Comparison of ENCODE assay signal across 24 mouse cellular contexts in genomic region chr15:28053226-28053625, GRCm38 (mm10). TPM values are rescaled to one million over a fixed set of nuclear protein-coding genes. Genes with fewer than 3 reads are reported as not detected.
A peak's percentile ranks its signal among the peaks of the same experiment; 100 is the strongest.
DNase-seq lines count a peak whose midpoint lies in the region; ATAC-seq lines count a peak whose summit lies in the region.
"Had no signal": no experiment of that assay in that cellular context is flagged by ENCODE, and none has a peak within 500 bp of the region (broad histone marks: within the 10 kb centered on the region; RNA-seq: fewer than 3 reads in every experiment).

No protein-coding gene starts in this region.

- 66% methylated on average over 6 of the region's 6 CpGs for WGBS in forebrain, embryonic 10.5 days
- 54% methylated on average over 6 of the region's 6 CpGs for WGBS in forebrain, embryonic 12.5 days
- 65% methylated on average over 6 of the region's 6 CpGs for WGBS in heart, embryonic 10.5 days
- 46% methylated on average over 6 of the region's 6 CpGs for WGBS in midbrain, embryonic 11.5 days
- WGBS in midbrain, embryonic 13.5 days: 49% methylated on average over 6 of the region's 6 CpGs

- intact Hi-C loops in heart, postnatal 36 days (cut with DNase I): no loop called here

- no peak overlapping the region for H3K9ac ChIP-seq in forebrain, embryonic 12.5 days
- no peak overlapping the region for H3K9ac ChIP-seq in midbrain, embryonic 11.5 days (ENCODE audit: low read length)
- H3K9ac ChIP-seq in midbrain, embryonic 13.5 days (replicated peaks): no peak overlapping the region
- H3K9ac ChIP-seq: embryonic facial prominence, embryonic 13.5 days; embryonic facial prominence, embryonic 15.5 days had no signal

- no peaks in the 10 kb centered on the region for H3K36me3 ChIP-seq in forebrain, embryonic 10.5 days (replicated peaks)
- no peaks in the 10 kb centered on the region for H3K36me3 ChIP-seq in forebrain, embryonic 12.5 days (replicated peaks)
- H3K36me3 ChIP-seq in heart, embryonic 10.5 days: no peaks in the 10 kb centered on the region
- H3K36me3 ChIP-seq in midbrain, embryonic 11.5 days (ENCODE audit: control insufficient read depth, insufficient read depth, low read length): no peaks in the 10 kb centered on the region
- H3K36me3 ChIP-seq in midbrain, embryonic 13.5 days: no peaks in the 10 kb centered on the region
- H3K36me3 ChIP-seq: embryonic facial prominence, embryonic 13.5 days; embryonic facial prominence, embryonic 15.5 days had no signal

- no peak overlapping the region for H3K4me2 ChIP-seq in forebrain, embryonic 12.5 days
- H3K4me2 ChIP-seq in midbrain, embryonic 11.5 days: no peak overlapping the region
- H3K4me2 ChIP-seq in midbrain, embryonic 13.5 days (replicated peaks): no peak overlapping the region
- H3K4me2 ChIP-seq: embryonic facial prominence, embryonic 13.5 days; embryonic facial prominence, embryonic 15.5 days had no signal

- no peaks in the 10 kb centered on the region for H3K9me3 ChIP-seq in forebrain, embryonic 10.5 days
- no peaks in the 10 kb centered on the region for H3K9me3 ChIP-seq in forebrain, embryonic 12.5 days
- H3K9me3 ChIP-seq in heart, embryonic 10.5 days: no peaks in the 10 kb centered on the region
- no peaks in the 10 kb centered on the region; the same call in 1 of the 2 replicates for H3K9me3 ChIP-seq in midbrain, embryonic 11.5 days (ENCODE audit: control insufficient read depth, low read length)
- H3K9me3 ChIP-seq in midbrain, embryonic 13.5 days: no peaks in the 10 kb centered on the region
- H3K9me3 ChIP-seq: embryonic facial prominence, embryonic 13.5 days; embryonic facial prominence, embryonic 15.5 days had no signal

- no peak overlapping the region for H3K4me3 ChIP-seq in forebrain, embryonic 10.5 days
- H3K4me3 ChIP-seq in forebrain, embryonic 12.5 days (replicated peaks): no peak overlapping the region
- no peak overlapping the region for H3K4me3 ChIP-seq in heart, embryonic 10.5 days
- no peak overlapping the region for H3K4me3 ChIP-seq in midbrain, embryonic 11.5 days (ENCODE audit: low read depth, low read length)
- H3K4me3 ChIP-seq in midbrain, embryonic 13.5 days (replicated peaks): no peak overlapping the region
- H3K4me3 ChIP-seq: embryonic facial prominence, embryonic 13.5 days; embryonic facial prominence, embryonic 15.5 days; erythroblast, embryonic 14.5 days had no signal

- DNase-seq in forebrain, embryonic 10.5 days (ENCODE audit: extremely low spot score, low spot score): peak; percentile 13
- peak; percentile 11 for DNase-seq in heart, embryonic 10.5 days (ENCODE audit: low spot score)
- DNase-seq in heart, postnatal 36 days: no peak
- DNase-seq in midbrain, embryonic 11.5 days (ENCODE audit: low spot score, missing footprints): peak; percentile 82
- DNase-seq: adrenal gland, adult 2 months; adrenal gland, postnatal 10 days; adrenal gland, postnatal 25 days; B cell, adult 2 months; cerebellum, adult 11 months; cerebellum, adult 18-20 months; cerebellum, adult 8-10 months; cerebellum, adult 9-11 months; cerebellum, postnatal 14 days; cerebellum, postnatal 36 days; embryo, embryonic 11 days had no signal

- H3K27ac ChIP-seq in forebrain, embryonic 10.5 days: no peak overlapping the region
- no peak overlapping the region for H3K27ac ChIP-seq in forebrain, embryonic 12.5 days
- no peak overlapping the region for H3K27ac ChIP-seq in heart, embryonic 10.5 days
- no peak overlapping the region for H3K27ac ChIP-seq in midbrain, embryonic 11.5 days (ENCODE audit: low read depth, low read length)
- H3K27ac ChIP-seq in midbrain, embryonic 13.5 days: no peak overlapping the region
- H3K27ac ChIP-seq: embryonic facial prominence, embryonic 13.5 days; embryonic facial prominence, embryonic 15.5 days had no signal

- H3K27me3 ChIP-seq in forebrain, embryonic 10.5 days (ENCODE audit: poor library complexity, severe bottlenecking): no peaks in the 10 kb centered on the region
- no peaks in the 10 kb centered on the region for H3K27me3 ChIP-seq in forebrain, embryonic 12.5 days
- no peaks in the 10 kb centered on the region; the same call in 1 of the 2 replicates for H3K27me3 ChIP-seq in heart, embryonic 10.5 days (ENCODE audit: insufficient read depth, poor library complexity, severe bottlenecking)
- peaks cover 7% of the 10 kb centered on the region for H3K27me3 ChIP-seq in midbrain, embryonic 11.5 days (ENCODE audit: control insufficient read depth, insufficient read depth, low read length)
- H3K27me3 ChIP-seq in midbrain, embryonic 13.5 days: peaks cover 9% of the 10 kb centered on the region; the same call in 1 of the 2 replicates
- H3K27me3 ChIP-seq: CH12.LX; embryonic facial prominence, embryonic 13.5 days; embryonic facial prominence, embryonic 15.5 days had no signal

- no peak for ATAC-seq in forebrain, embryonic 12.5 days (ENCODE audit: low FRiP score)
- no peak for ATAC-seq in midbrain, embryonic 11.5 days (ENCODE audit: low FRiP score)
- ATAC-seq in midbrain, embryonic 13.5 days: no peak
- ATAC-seq: CD4-positive, CD25-positive, alpha-beta regulatory T cell, adult 4 months; forebrain, embryonic 14.5 days; forebrain, embryonic 16.5 days had no signal

- H3K4me1 ChIP-seq in forebrain, embryonic 10.5 days: peaks cover 58% of the 10 kb centered on the region
- H3K4me1 ChIP-seq in forebrain, embryonic 12.5 days: peaks cover 22% of the 10 kb centered on the region
- H3K4me1 ChIP-seq in heart, embryonic 10.5 days: peaks cover 7% of the 10 kb centered on the region
- H3K4me1 ChIP-seq in midbrain, embryonic 11.5 days (ENCODE audit: control insufficient read depth, insufficient read depth, low read length): peaks cover 11% of the 10 kb centered on the region
- peaks cover 24% of the 10 kb centered on the region for H3K4me1 ChIP-seq in midbrain, embryonic 13.5 days (replicated peaks)

RNA-seq across cellular contexts. Expression of gene Trio, which starts 27.6 kb away (rescaled TPM):
- 22.7 and 29.2 TPM in 2 replicates for polyA plus RNA-seq in forebrain, embryonic 10.5 days (2016; fragmentation: Nextera tagmentation; extraction: Ambion mirVana)
- polyA plus RNA-seq in forebrain, embryonic 12.5 days (2016; fragmentation: Nextera tagmentation; extraction: Ambion mirVana): 46.1 and 49.0 TPM in 2 replicates
- polyA plus RNA-seq in heart, embryonic 10.5 days (2016; fragmentation: Nextera tagmentation; extraction: Ambion mirVana): 12.7 and 22.7 TPM in 2 replicates
- 10 to 100 TPM; 34.6 to 39.9 TPM for total RNA-seq in heart, postnatal 36 days (2021)
- 32.5 and 36.2 TPM in 2 replicates for polyA plus RNA-seq in midbrain, embryonic 11.5 days (2014; fragmentation: Nextera tagmentation; extraction: Ambion mirVana)
- 37.9 and 39.7 TPM in 2 replicates for polyA plus RNA-seq in midbrain, embryonic 13.5 days (2015; fragmentation: Nextera tagmentation; extraction: Ambion mirVana)

Comparison
In these comparisons a context has a peak if more than half of its experiments do, and no peak if none do; other contexts are left out.
1. DNase-seq: peak in forebrain, embryonic 10.5 days (single experiment), heart, embryonic 10.5 days (single experiment) and midbrain, embryonic 11.5 days (single experiment); none in heart, postnatal 36 days (0 of 2).